Comparison of ENCODE assay signal across 29 mouse cellular contexts in the genomic region with DNA sequence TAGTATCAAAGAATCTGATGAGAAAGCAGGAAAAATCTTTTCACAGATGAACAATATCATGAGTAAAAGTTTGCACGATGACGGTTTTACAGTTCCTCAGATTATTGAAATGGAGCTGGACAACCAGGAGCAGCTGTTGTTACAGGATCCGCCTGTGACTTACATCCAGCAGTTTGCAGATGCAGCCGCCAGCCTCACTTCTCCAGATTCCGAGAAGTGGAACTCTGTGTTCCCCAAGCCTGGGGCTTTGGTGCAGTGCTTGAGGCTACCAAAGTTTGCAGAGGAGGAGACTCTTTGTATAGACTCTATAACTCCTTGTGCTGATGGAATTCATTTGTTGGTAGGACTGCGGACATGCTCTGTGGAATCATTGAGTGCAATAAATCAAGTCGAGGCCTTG. TPM values are rescaled to one million over a fixed set of nuclear protein-coding genes. Genes with fewer than 3 reads are reported as not detected.
DNase-seq lines count a peak whose midpoint lies in the region; ATAC-seq lines count a peak whose summit lies in the region.
"Had no signal": no experiment of that assay in that cellular context is flagged by ENCODE, and none has a peak within 500 bp of the region (broad histone marks: within the 10 kb centered on the region; RNA-seq: fewer than 3 reads in every experiment).

No protein-coding gene starts in this region.

- H3K4me2 ChIP-seq in kidney, embryonic 14.5 days (replicated peaks; ENCODE audit: low read depth, low read length): no peak overlapping the region
- H3K4me2 ChIP-seq: embryonic facial prominence, embryonic 12.5 days; embryonic facial prominence, embryonic 15.5 days; forebrain, embryonic 12.5 days; forebrain, embryonic 15.5 days; heart, embryonic 13.5 days; hindbrain, embryonic 14.5 days had no signal

- no peak for ATAC-seq in kidney, embryonic 14.5 days (ENCODE audit: low FRiP score, low TSS enrichment)
- ATAC-seq: forebrain, embryonic 15.5 days; hindbrain, postnatal 0 days; inflammation-experienced regulatory T-cells, adult 6 months; intestine, embryonic 16.5 days; Patski had no signal

- WGBS in kidney, embryonic 14.5 days: 91% methylated on average over 7 of the region's 7 CpGs

- DNase-seq in gastrocnemius, adult 18-20 months (ENCODE audit: low spot score): peak; percentile 50
- DNase-seq in gastrocnemius, postnatal 36 days: no peak
- peak; percentile 31 to 40 for DNase-seq in kidney, postnatal 4 days
- DNase-seq in gastrocnemius, adult 8-10 months (ENCODE audit: low spot score in 2 of 2): peak; percentile 30 to 31
- peak; percentile 27 for DNase-seq in gastrocnemius, postnatal 25 days
- no peak for DNase-seq in left cerebral cortex, postnatal 25 days (ENCODE audit: low spot score in 2 of 2)
- no peak for DNase-seq in cerebellum, adult 8-10 months
- DNase-seq: adrenal gland, postnatal 10 days; adrenal gland, postnatal 36 days; B cell, adult 2 months; cerebellum, adult 18-20 months; cerebellum, adult 9-11 months; cerebellum, postnatal 25 days; heart, adult 18-20 months; heart, postnatal 14 days; heart, postnatal 4 days had no signal

- no peaks in the 10 kb centered on the region for H3K4me1 ChIP-seq in kidney, embryonic 14.5 days (ENCODE audit: control insufficient read depth, insufficient read depth, low read length)
- H3K4me1 ChIP-seq: embryonic facial prominence, embryonic 12.5 days; embryonic facial prominence, embryonic 15.5 days; forebrain, embryonic 12.5 days; forebrain, embryonic 15.5 days had no signal

- intact Hi-C loops in gastrocnemius, postnatal 36 days (cut with DNase I): no loop called here
- intact Hi-C loops in left cerebral cortex, postnatal 25 days (cut with DNase I): no loop called here

- peaks cover 33% of the 10 kb centered on the region for H3K36me3 ChIP-seq in kidney, embryonic 14.5 days (ENCODE audit: control insufficient read depth, insufficient read depth, low read length)

- no peaks in the 10 kb centered on the region for H3K9me3 ChIP-seq in kidney, embryonic 14.5 days (ENCODE audit: control insufficient read depth, low read length)
- H3K9me3 ChIP-seq: embryonic facial prominence, embryonic 12.5 days; embryonic facial prominence, embryonic 15.5 days; forebrain, embryonic 12.5 days; forebrain, embryonic 15.5 days; G1E; heart, embryonic 13.5 days had no signal

- no peak overlapping the region for H3K9ac ChIP-seq in kidney, embryonic 14.5 days (ENCODE audit: low read depth, low read length)
- H3K9ac ChIP-seq: embryonic facial prominence, embryonic 12.5 days; embryonic facial prominence, embryonic 15.5 days; forebrain, embryonic 12.5 days; forebrain, embryonic 15.5 days; heart, embryonic 13.5 days; hindbrain, embryonic 14.5 days had no signal

- no peak overlapping the region for H3K27ac ChIP-seq in kidney, embryonic 14.5 days (ENCODE audit: low read depth, low read length)
- H3K27ac ChIP-seq: embryonic facial prominence, embryonic 12.5 days; embryonic facial prominence, embryonic 15.5 days; forebrain, embryonic 12.5 days; forebrain, embryonic 15.5 days; heart, embryonic 13.5 days; hindbrain, embryonic 14.5 days; hindbrain, postnatal 0 days had no signal

- no peaks in the 10 kb centered on the region for H3K27me3 ChIP-seq in kidney, embryonic 14.5 days (ENCODE audit: control insufficient read depth, insufficient read depth, low read length)
- H3K27me3 ChIP-seq: CH12.LX; embryonic facial prominence, embryonic 12.5 days; embryonic facial prominence, embryonic 15.5 days; forebrain, embryonic 12.5 days; forebrain, embryonic 15.5 days; heart, embryonic 13.5 days; Patski had no signal

- H3K4me3 ChIP-seq in kidney, embryonic 14.5 days (ENCODE audit: low read length): no peak overlapping the region
- H3K4me3 ChIP-seq: embryonic facial prominence, embryonic 12.5 days; embryonic facial prominence, embryonic 15.5 days; forebrain, embryonic 12.5 days; forebrain, embryonic 15.5 days; heart, embryonic 13.5 days had no signal

RNA-seq across cellular contexts. Expression of gene Birc6, which starts 51.5 kb away (rescaled TPM):
- 10 to 100 TPM; 48.4 to 56.6 TPM for total RNA-seq in gastrocnemius, adult 18-20 months (2021)
- 10 to 100 TPM; 50.1 to 60.1 TPM for total RNA-seq in gastrocnemius, postnatal 36 days (2021)
- 110 and 120 TPM in 2 replicates for polyA plus RNA-seq in kidney, embryonic 14.5 days (2014; fragmentation: Nextera tagmentation; extraction: Ambion mirVana)
- total RNA-seq in gastrocnemius, adult 8-10 months (2022): 10 to 100 TPM; 56.9 to 74.8 (median 60.7) TPM
- total RNA-seq in gastrocnemius, postnatal 25 days (2021): 10 to 100 TPM; 50.0 to 53.7 TPM
- total RNA-seq in left cerebral cortex, postnatal 25 days (2021): 100 to 1,000 TPM; 138 to 140 TPM

Comparison
In these comparisons a context has a peak if more than half of its experiments do, and no peak if none do; other contexts are left out.
1. DNase-seq: peak in gastrocnemius, adult 18-20 months (single experiment), kidney, postnatal 4 days (2 of 2), gastrocnemius, adult 8-10 months (2 of 2) and gastrocnemius, postnatal 25 days (single experiment); none in gastrocnemius, postnatal 36 days (0 of 2), left cerebral cortex, postnatal 25 days (0 of 2) and cerebellum, adult 8-10 months (single experiment).